Mouse (Mus musculus) heart, postnatal 0 days (tissue): ENCODE data around the gene Klk5. TPM values are rescaled to one million over a fixed set of nuclear protein-coding genes. Genes with fewer than 3 reads are reported as not detected.
A peak's percentile ranks its signal among the peaks of the same experiment; 100 is the strongest.

ENCODE experiments used
- ATAC-seq: fragments of 200-750 bp; cut with Nextera tagmentation; 2 replicates; pipeline ENCODE4 v1.8.0; 2017; ENCODE audit warnings: low read depth, moderate number of reproducible peaks, moderate library complexity; ENCODE audit not compliant: insufficient read depth
- DNase-seq: peaks from one replicate; pipeline ENCODE4 v3.0.0-alpha.2; 2016; ENCODE audit warnings: low spot score
- H3K27ac ChIP-seq: fragments of 300-500 bp; sonication (generic); 2 replicates; pipeline ENCODE4 v1.5.1; 2014; ENCODE audit warnings: low read depth, mild to moderate bottlenecking
- H3K27me3 ChIP-seq: fragments of 300-500 bp; sonication (generic); 2 replicates; pipeline ENCODE4 v1.6.1; 2014; ENCODE audit warnings: low read length, mixed read lengths; ENCODE audit not compliant: control insufficient read depth, insufficient read depth
- H3K36me3 ChIP-seq: fragments of 300-500 bp; sonication (generic); replicated peaks from 2 replicates; pipeline ENCODE4 v1.6.1; 2014; ENCODE audit warnings: low read length, mixed read lengths; ENCODE audit not compliant: control insufficient read depth, insufficient read depth
- H3K4me1 ChIP-seq: fragments of 300-500 bp; sonication (generic); 2 replicates; pipeline ENCODE4 v1.6.1; 2014; ENCODE audit warnings: antibody characterized with exemption; ENCODE audit not compliant: control insufficient read depth, insufficient read depth
- H3K4me2 ChIP-seq: fragments of 300-500 bp; sonication (generic); 2 replicates; pipeline ENCODE4 v1.6.1; 2014; ENCODE audit warnings: low read depth, mild to moderate bottlenecking, low read length, moderate library complexity
- H3K4me3 ChIP-seq: fragments of 300-500 bp; sonication (generic); 2 replicates; pipeline ENCODE4 v1.5.1; 2014; ENCODE audit warnings: low read depth, low read length
- H3K9ac ChIP-seq: fragments of 300-500 bp; sonication (generic); replicated peaks from 2 replicates; pipeline ENCODE4 v1.6.1; 2014; ENCODE audit warnings: low read depth, low read length, mixed read lengths
- H3K9me3 ChIP-seq: fragments of 300-500 bp; sonication (generic); replicated peaks from 2 replicates; pipeline ENCODE4 v1.6.1; 2016; ENCODE audit warnings: low read length; ENCODE audit not compliant: control insufficient read depth
- CTCF ChIP-seq: IDR thresholded peaks from 2 replicates; pipeline ENCODE4 v1.5.1; 2016; ENCODE audit warnings: antibody characterized with exemption, control low read depth, low read depth
- EP300 ChIP-seq: IDR thresholded peaks from 2 replicates; pipeline ENCODE4 v1.6.1; 2016; ENCODE audit warnings: antibody characterized with exemption, low read depth
- WGBS: fragments of 180-500 bp; shearing (Covaris S2); extraction: QIAGEN DNeasy Blood & Tissue Kit; methylation state at CpG from one replicate; pipeline ENCODE4 v1.1.7; 2014; 5-methylcytosine and 5-hydroxymethylcytosine counted together
- polyA plus RNA-seq: library from polyadenylated mRNA; unstranded; fragments of >200 nt; fragmentation: Nextera tagmentation; extraction: Ambion mirVana; gene quantifications from 2 replicates; pipeline ENCODE4 v1.2.1, GENCODE M21; 2015
- total RNA-seq: library from RNA; depleted of rRNA; stranded (reverse); fragments of >200 nt; gene quantifications from 2 replicates; pipeline ENCODE4 v1.2.3, GENCODE M21; 2014; ENCODE audit warnings: low replicate concordance

Gene Klk5
- total and polyA plus RNA-seq, 2 experiments from 2014 or later, result not detected

GRCm38 (mm10) chr7:43856307-43856706 is 14.5 kb downstream of the Klk5 start:
- Histone ChIP-seq H3K4me2 (no peak overlapping the region), H3K9ac (no peak overlapping the region), H3K4me3 (no peak overlapping the region), H3K4me1 (no peaks in the 10 kb centered on the region), H3K27me3 (no peaks in the 10 kb centered on the region), H3K36me3 (no peaks in the 10 kb centered on the region), H3K9me3 (no peaks in the 10 kb centered on the region; the same call in 1 of the 2 replicates), H3K27ac (no peak overlapping the region)
- ATAC-seq, result no peak
- no peak for DNase-seq
- TF ChIP-seq CTCF (no peak), EP300 (no peak)
- WGBS, result 52% methylated on average over 7 of the region's 7 CpGs

GRCm38 (mm10) chr7:43857501-43857900 is 15.7 kb downstream of the Klk5 start:
- TF ChIP-seq EP300 (no peak), CTCF (no peak)
- 84% methylated on average over 12 of the region's 12 CpGs for WGBS
- Histone ChIP-seq H3K36me3 (no peaks in the 10 kb centered on the region), H3K4me1 (no peaks in the 10 kb centered on the region), H3K4me3 (no peak overlapping the region), H3K9ac (no peak overlapping the region), H3K27me3 (no peaks in the 10 kb centered on the region), H3K9me3 (no peaks in the 10 kb centered on the region), H3K27ac (no peak overlapping the region), H3K4me2 (no peak overlapping the region)
- DNase-seq (no peak), ATAC-seq (no peak)

GRCm38 (mm10) chr7:43860411-43860810 is 18.6 kb downstream of the Klk5 start:
- Histone ChIP-seq H3K36me3 (no peaks in the 10 kb centered on the region), H3K4me2 (no peak overlapping the region), H3K27me3 (no peaks in the 10 kb centered on the region), H3K9ac (no peak overlapping the region), H3K9me3 (no peaks in the 10 kb centered on the region), H3K4me3 (no peak overlapping the region), H3K4me1 (no peaks in the 10 kb centered on the region), H3K27ac (no peak overlapping the region)
- DNase-seq (no peak), ATAC-seq (no peak)
- TF ChIP-seq CTCF, result no peak
- TF ChIP-seq EP300, result no peak
- WGBS, result 73% methylated on average over 8 of the region's 8 CpGs

DNA sequence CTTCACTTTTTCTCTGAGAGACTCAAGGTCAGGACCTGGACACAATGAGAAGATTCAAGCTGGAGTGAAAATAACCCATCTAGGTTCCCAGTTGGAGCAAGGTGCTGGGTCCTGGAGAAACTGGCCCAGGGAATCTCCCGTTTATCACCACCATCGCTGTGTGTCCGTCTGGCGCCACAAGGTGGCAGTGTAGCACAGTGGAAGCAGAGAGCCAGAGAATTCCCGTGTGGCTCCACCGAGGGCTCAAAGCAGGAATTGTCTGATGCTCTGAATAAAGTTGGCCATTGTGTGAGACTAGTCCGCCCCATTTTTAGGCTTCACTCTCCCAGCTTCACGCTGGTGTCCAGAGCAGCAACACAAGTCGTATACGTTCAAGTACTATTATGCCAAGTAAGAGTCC is 31.5 kb downstream of the Klk5 start:
- Histone ChIP-seq H3K9ac (no peak overlapping the region), H3K4me1 (no peaks in the 10 kb centered on the region), H3K4me2 (no peak overlapping the region), H3K36me3 (no peaks in the 10 kb centered on the region), H3K4me3 (no peak overlapping the region), H3K27ac (no peak overlapping the region), H3K9me3 (no peaks in the 10 kb centered on the region), H3K27me3 (no peaks in the 10 kb centered on the region)
- 6% methylated on average over 10 of the region's 10 CpGs for WGBS
- DNase-seq (peak; percentile 34), ATAC-seq (no peak)
- TF ChIP-seq CTCF (peak; percentile 66), EP300 (no peak)

- Histone ChIP-seq H3K36me3 (no peaks in the 10 kb centered on the region), H3K4me3 (no peak overlapping the region), H3K9ac (no peak overlapping the region), H3K27ac (no peak overlapping the region), H3K27me3 (no peaks in the 10 kb centered on the region), H3K4me2 (no peak overlapping the region), H3K4me1 (no peaks in the 10 kb centered on the region), H3K9me3 (no peaks in the 10 kb centered on the region)
- WGBS, result 73% methylated on average over 3 of the region's 3 CpGs
- no peak for DNase-seq
- no peak for TF ChIP-seq EP300
- TF ChIP-seq CTCF, result no peak
- no peak for ATAC-seq
Measured at GRCm38 (mm10) chr7:43873674-43874073, 31.9 kb downstream of the Klk5 start.

GRCm38 (mm10) chr7:43874868-43875375 is 33.2 kb downstream of the Klk5 start:
- H3K36me3 ChIP-seq, result no peaks in the 10 kb centered on the region
- H3K4me3 ChIP-seq, result no peak overlapping the region
- WGBS, result 78% methylated on average over 6 of the region's 6 CpGs
- DNase-seq (no peak), ATAC-seq (no peak)
- H3K4me2 ChIP-seq, result no peak overlapping the region
- H3K9ac ChIP-seq, result no peak overlapping the region
- no peaks in the 10 kb centered on the region for H3K27me3 ChIP-seq
- TF ChIP-seq CTCF (no peak), EP300 (no peak)
- H3K9me3 ChIP-seq, result no peaks in the 10 kb centered on the region
- no peak overlapping the region for H3K27ac ChIP-seq
- H3K4me1 ChIP-seq, result no peaks in the 10 kb centered on the region
